Comparison of ENCODE assay signal across 34 mouse cellular contexts in genomic region chr4:61303900-61304299, GRCm38 (mm10). TPM values are rescaled to one million over a fixed set of nuclear protein-coding genes. Genes with fewer than 3 reads are reported as not detected.
"Had no signal": no experiment of that assay in that cellular context is flagged by ENCODE, and none has a peak within 500 bp of the region (broad histone marks: within the 10 kb centered on the region; RNA-seq: fewer than 3 reads in every experiment).

Gene Mup14, minus strand, starts transcription at chr4:61304000.

RNA-seq across cellular contexts. Expression of gene Mup14, which starts in this region (rescaled TPM):
- total RNA-seq: left cerebral cortex, adult 8-10 months; left cerebral cortex, postnatal 10 days; left cerebral cortex, postnatal 14 days; left cerebral cortex, postnatal 25 days; left cerebral cortex, postnatal 36 days; left cerebral cortex, postnatal 4 days; megakaryocyte progenitor cell, adult 5-6 weeks; megakaryocyte, adult 5-6 weeks; megakaryocyte-erythroid progenitor cell, adult 5-6 weeks; midbrain, postnatal 0 days; monocyte, adult 5-6 weeks had no signal
- polyA plus RNA-seq: limb, embryonic 10.5 days; limb, embryonic 11.5 days; limb, embryonic 12.5 days; liver, embryonic 11.5 days; liver, embryonic 12.5 days; liver, embryonic 13.5 days; liver, embryonic 14.5 days; liver, embryonic 15.5 days; liver, embryonic 16.5 days; liver, postnatal 0 days; lung, embryonic 14.5 days; lung, embryonic 15.5 days; lung, embryonic 16.5 days; lung, postnatal 0 days; macrophage; midbrain, embryonic 10.5 days; midbrain, embryonic 11.5 days; midbrain, embryonic 12.5 days; midbrain, embryonic 13.5 days; midbrain, embryonic 14.5 days; midbrain, embryonic 15.5 days; midbrain, embryonic 16.5 days; midbrain, postnatal 0 days; myocyte had no signal
